Mouse (Mus musculus): Measurements from ENCODE around the gene Cep164. TPM values are rescaled to one million over a fixed set of nuclear protein-coding genes. Genes with fewer than 3 reads are reported as not detected.

Gene Cep164
- polyA plus RNA-seq, 1 experiment: 23.1 TPM

- no peak for DNase-seq
- TF ChIP-seq CTCF (IDR thresholded peaks at IDR 0.05; ENCODE audit: insufficient read depth, low read length) (no peak), POLR2A (IDR thresholded peaks at IDR 0.05; ENCODE audit: borderline replicate concordance, extremely low read depth, low read depth, low read length) (no peak)
- WGBS: 82% methylated on average over 5 of the region's 5 CpGs
- Histone ChIP-seq H3K4me1 (ENCODE audit: control insufficient read depth, insufficient read depth, low read length) (no peaks in the 10 kb centered on the region), H3K4me3 (replicated peaks; ENCODE audit: extremely low read depth, low read depth, low read length) (no peak overlapping the region)
Observed at GRCm38 (mm10) chr9:45769596-45769995, 58.9 kb downstream of the Cep164 start.

GRCm38 (mm10) chr9:45768421-45768820 is 60.1 kb downstream of the Cep164 start:
- DNase-seq: no peak
- Histone ChIP-seq H3K4me3 (replicated peaks; ENCODE audit: extremely low read depth, low read depth, low read length) (no peak overlapping the region), H3K4me1 (ENCODE audit: control insufficient read depth, insufficient read depth, low read length) (no peaks in the 10 kb centered on the region)
- WGBS: 59% methylated on average over 18 of the region's 18 CpGs
- TF ChIP-seq CTCF (IDR thresholded peaks at IDR 0.05; ENCODE audit: insufficient read depth, low read length) (no peak), POLR2A (IDR thresholded peaks at IDR 0.05; ENCODE audit: borderline replicate concordance, extremely low read depth, low read depth, low read length) (no peak)

GRCm38 (mm10) chr9:45767155-45767554 is 61.3 kb downstream of the Cep164 start:
- H3K4me1 ChIP-seq (ENCODE audit: control insufficient read depth, insufficient read depth, low read length): no peaks in the 10 kb centered on the region
- DNase-seq: no peak
- no peak for TF ChIP-seq POLR2A (IDR thresholded peaks at IDR 0.05; ENCODE audit: borderline replicate concordance, extremely low read depth, low read depth, low read length)
- no peak overlapping the region for H3K4me3 ChIP-seq (replicated peaks; ENCODE audit: extremely low read depth, low read depth, low read length)
- WGBS: 91% methylated on average over 8 of the region's 8 CpGs

GRCm38 (mm10) chr9:45766195-45766594 is 62.3 kb downstream of the Cep164 start:
- no peak for TF ChIP-seq POLR2A (IDR thresholded peaks at IDR 0.05; ENCODE audit: borderline replicate concordance, extremely low read depth, low read depth, low read length)
- TF ChIP-seq CTCF (IDR thresholded peaks at IDR 0.05; ENCODE audit: insufficient read depth, low read length): no peak
- WGBS: 72% methylated on average over 6 of the region's 6 CpGs
- H3K4me3 ChIP-seq (replicated peaks; ENCODE audit: extremely low read depth, low read depth, low read length): no peak overlapping the region
- H3K4me1 ChIP-seq (ENCODE audit: control insufficient read depth, insufficient read depth, low read length): no peaks in the 10 kb centered on the region
- DNase-seq: no peak

- 38% methylated on average over 8 of the region's 8 CpGs for WGBS
- TF ChIP-seq POLR2A (IDR thresholded peaks at IDR 0.05; ENCODE audit: borderline replicate concordance, extremely low read depth, low read depth, low read length): no peak
- TF ChIP-seq CTCF (IDR thresholded peaks at IDR 0.05; ENCODE audit: insufficient read depth, low read length): peak; percentile 75
Observed at GRCm38 (mm10) chr9:45754452-45755091, 73.9 kb downstream of the Cep164 start.

GRCm38 (mm10) chr9:45749917-45750316 is 78.6 kb downstream of the Cep164 start:
- no peaks in the 10 kb centered on the region for H3K4me1 ChIP-seq (ENCODE audit: control insufficient read depth, insufficient read depth, low read length)
- no peak for TF ChIP-seq POLR2A (IDR thresholded peaks at IDR 0.05; ENCODE audit: borderline replicate concordance, extremely low read depth, low read depth, low read length)
- no peak for TF ChIP-seq CTCF (IDR thresholded peaks at IDR 0.05; ENCODE audit: insufficient read depth, low read length)
- 75% methylated on average over 4 of the region's 4 CpGs for WGBS
- no peak overlapping the region for H3K4me3 ChIP-seq (replicated peaks; ENCODE audit: extremely low read depth, low read depth, low read length)
- no peak for DNase-seq

More at GRCm38 (mm10) chr9:45754452-45755091, 73.9 kb downstream of the Cep164 start:
- Histone ChIP-seq H3K4me1 (ENCODE audit: control insufficient read depth, insufficient read depth, low read length) (no peaks in the 10 kb centered on the region), H3K4me3 (replicated peaks; ENCODE audit: extremely low read depth, low read depth, low read length) (no peak overlapping the region)
- peak; percentile 44 for DNase-seq

- Histone ChIP-seq H3K4me1 (ENCODE audit: control insufficient read depth, insufficient read depth, low read length) (no peaks in the 10 kb centered on the region), H3K4me3 (replicated peaks; ENCODE audit: extremely low read depth, low read depth, low read length) (no peak overlapping the region)
- 28% methylated on average over 7 of the region's 7 CpGs for WGBS
- no peak for TF ChIP-seq CTCF (IDR thresholded peaks at IDR 0.05; ENCODE audit: insufficient read depth, low read length)
- TF ChIP-seq POLR2A (IDR thresholded peaks at IDR 0.05; ENCODE audit: borderline replicate concordance, extremely low read depth, low read depth, low read length): no peak
- no peak for DNase-seq
Observed at GRCm38 (mm10) chr9:45745451-45745850, 83.0 kb downstream of the Cep164 start.

- no peak for DNase-seq
- no peak for TF ChIP-seq CTCF (IDR thresholded peaks at IDR 0.05; ENCODE audit: insufficient read depth, low read length)
- no peak for TF ChIP-seq POLR2A (IDR thresholded peaks at IDR 0.05; ENCODE audit: borderline replicate concordance, extremely low read depth, low read depth, low read length)
- Histone ChIP-seq H3K4me3 (replicated peaks; ENCODE audit: extremely low read depth, low read depth, low read length) (no peak overlapping the region), H3K4me1 (ENCODE audit: control insufficient read depth, insufficient read depth, low read length) (no peaks in the 10 kb centered on the region)
- WGBS: 54% methylated on average over 2 of the region's 2 CpGs
Observed at GRCm38 (mm10) chr9:45740584-45740980, 87.9 kb downstream of the Cep164 start.

- TF ChIP-seq POLR2A (IDR thresholded peaks at IDR 0.05; ENCODE audit: borderline replicate concordance, extremely low read depth, low read depth, low read length) (no peak), CTCF (IDR thresholded peaks at IDR 0.05; ENCODE audit: insufficient read depth, low read length) (no peak)
- Histone ChIP-seq H3K4me3 (replicated peaks; ENCODE audit: extremely low read depth, low read depth, low read length) (no peak overlapping the region), H3K4me1 (ENCODE audit: control insufficient read depth, insufficient read depth, low read length) (no peaks in the 10 kb centered on the region)
- WGBS: 50% methylated on average over 17 of the region's 17 CpGs
- DNase-seq: no peak
Observed at GRCm38 (mm10) chr9:45739702-45740583, 88.5 kb downstream of the Cep164 start.

All from lung, adult 2 months (tissue).